Mouse (Mus musculus) layer of hippocampus, postnatal 36 days (tissue): Measurements from ENCODE around the gene Gm8122. TPM values are rescaled to one million over a fixed set of nuclear protein-coding genes. Genes with fewer than 3 reads are reported as not detected.
"Not testable (repeated sequence)": the region's sequence is repeated elsewhere in the genome, so short reads cannot be mapped to it uniquely, and the experiment has no call there.

Experiments used
- DNase-seq, 2 experiments: peaks; one replicate each; pipeline ENCODE4 v3.0.0; 2022
- total RNA-seq, 2 experiments: library from RNA; stranded (reverse); gene quantifications; 2 replicates each; pipeline ENCODE4 v1.2.3; 2021

Gm8122 gene
- total RNA-seq: not detected

GRCm38 (mm10) chr14:43235204-43235603 lies at the start of gene Gm8122:
Gene Gm8122, minus strand, starts transcription at chr14:43235304.
- DNase-seq: not testable (repeated sequence)

GRCm38 (mm10) chr14:43278681-43279080 lies 43.6 kb upstream of the Gm8122 start:
- DNase-seq: not testable (repeated sequence)

GRCm38 (mm10) chr14:43278146-43278545 lies 43.0 kb upstream of the Gm8122 start:
- DNase-seq: not testable (repeated sequence)

GRCm38 (mm10) chr14:43277468-43277867 lies 42.4 kb upstream of the Gm8122 start:
- not testable (repeated sequence) for DNase-seq

GRCm38 (mm10) chr14:43275752-43276151 lies 40.6 kb upstream of the Gm8122 start:
- DNase-seq: not testable (repeated sequence)

- DNase-seq: not testable (repeated sequence)
Measured at GRCm38 (mm10) chr14:43274986-43275511, 39.9 kb upstream of the Gm8122 start, which contains the start of gene Gm9732. Gene Gm9732, plus strand, starts transcription at chr14:43275036.

- not testable (repeated sequence) for DNase-seq
Measured at GRCm38 (mm10) chr14:43273161-43273560, 38.1 kb upstream of the Gm8122 start.

- not testable (repeated sequence) for DNase-seq
Measured at GRCm38 (mm10) chr14:43269211-43269610, 34.1 kb upstream of the Gm8122 start.

- DNase-seq: not testable (repeated sequence)
Measured at GRCm38 (mm10) chr14:43268521-43269084, 33.5 kb upstream of the Gm8122 start.

- DNase-seq: not testable (repeated sequence)
Measured at GRCm38 (mm10) chr14:43263421-43263820, 28.3 kb upstream of the Gm8122 start.

GRCm38 (mm10) chr14:43258349-43258748 lies 23.2 kb upstream of the Gm8122 start, which contains the start of gene Gm8126:
Gene Gm8126, plus strand, starts transcription at chr14:43258649.
- not testable (repeated sequence) for DNase-seq

GRCm38 (mm10) chr14:43256511-43256910 lies 21.4 kb upstream of the Gm8122 start:
- not testable (repeated sequence) for DNase-seq

- DNase-seq: not testable (repeated sequence)
Measured at GRCm38 (mm10) chr14:43250549-43251253, 15.6 kb upstream of the Gm8122 start.

- DNase-seq: not testable (repeated sequence)
Measured at GRCm38 (mm10) chr14:43249611-43250170, 14.6 kb upstream of the Gm8122 start.

GRCm38 (mm10) chr14:43237769-43238168 lies 2.7 kb upstream of the Gm8122 start:
- peak in 1 of 2 experiments; percentile 8 for DNase-seq

Other genes starting within 250 kb of the Gm8122 start
- not detected for gene Gm8082, start 241.7 kb downstream of the Gm8122 start, total RNA-seq
- 1 to 10 TPM in 1 of 2 experiments, not detected in 1; 2.0 TPM for gene Gm10376, start 219.7 kb downstream of the Gm8122 start, total RNA-seq
- gene Gm8094, start 158.7 kb downstream of the Gm8122 start, total RNA-seq: not detected
- not detected for gene Gm8104, start 134.7 kb downstream of the Gm8122 start, total RNA-seq
- under 1 TPM in 1 of 2 experiments, not detected in 1; 0.47 TPM for gene Gm7233, start 55.4 kb downstream of the Gm8122 start, total RNA-seq
- gene Gm8126, start 23.3 kb upstream of the Gm8122 start, total RNA-seq: under 1 TPM; 0.20 TPM
- not detected for gene Gm9732, start 39.7 kb upstream of the Gm8122 start, total RNA-seq
- gene Gm8127, start 58.5 kb upstream of the Gm8122 start, total RNA-seq: not detected
- gene 1700001F09Rik, start 112.5 kb upstream of the Gm8122 start, total RNA-seq: not detected
- not detected for gene Gm8138, start 181.0 kb upstream of the Gm8122 start, total RNA-seq